In the genomic region with DNA sequence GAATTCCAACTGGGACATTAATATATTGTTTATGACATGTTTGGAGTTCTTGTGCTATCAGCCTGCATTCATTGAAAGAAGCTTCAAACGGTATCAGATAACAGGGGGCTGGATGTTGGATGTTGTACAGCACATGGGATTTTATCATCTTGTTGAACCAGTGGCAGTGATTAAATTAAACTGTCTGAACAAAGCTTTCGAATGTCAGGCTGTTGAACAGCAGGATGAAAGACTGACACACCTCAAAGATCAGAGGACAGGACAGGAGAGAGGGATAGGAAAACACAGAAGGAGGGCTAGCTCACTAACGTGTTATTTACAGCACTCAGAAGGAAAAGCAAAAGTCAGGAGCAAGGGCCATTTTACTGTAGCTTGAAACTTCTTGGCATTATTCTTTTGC, we compare ENCODE assay signal across 28 mouse cellular contexts. TPM values are rescaled to one million over a fixed set of nuclear protein-coding genes. Genes with fewer than 3 reads are reported as not detected.
"Had no signal": no experiment of that assay in that cellular context is flagged by ENCODE, and none has a peak within 500 bp of the region (broad histone marks: within the 10 kb centered on the region; RNA-seq: fewer than 3 reads in every experiment).

No protein-coding gene starts in this region.

- H3K9me3 ChIP-seq: heart, embryonic 13.5 days; heart, embryonic 15.5 days; hindbrain, embryonic 13.5 days; hindbrain, embryonic 15.5 days; intestine, embryonic 15.5 days; liver, embryonic 13.5 days; liver, embryonic 15.5 days had no signal

- H3K27ac ChIP-seq: heart, adult 2 months; heart, embryonic 13.5 days; heart, embryonic 15.5 days; hindbrain, embryonic 13.5 days; hindbrain, embryonic 15.5 days; hindbrain, postnatal 0 days; intestine, embryonic 15.5 days; layer of hippocampus, adult 2 months; liver, embryonic 13.5 days; liver, embryonic 15.5 days had no signal

- H3K27me3 ChIP-seq: heart, embryonic 13.5 days; heart, embryonic 15.5 days; hindbrain, embryonic 13.5 days; hindbrain, embryonic 15.5 days; intestine, embryonic 15.5 days; liver, embryonic 13.5 days; liver, embryonic 15.5 days had no signal

- H3K4me2 ChIP-seq: heart, embryonic 11.5 days; heart, embryonic 13.5 days; heart, embryonic 15.5 days; hindbrain, embryonic 13.5 days; hindbrain, embryonic 15.5 days; intestine, embryonic 15.5 days; liver, embryonic 11.5 days; liver, embryonic 13.5 days; liver, embryonic 15.5 days had no signal

- H3K4me3 ChIP-seq: heart, adult 2 months; heart, embryonic 13.5 days; heart, embryonic 15.5 days; hindbrain, embryonic 13.5 days; hindbrain, embryonic 15.5 days; intestine, embryonic 15.5 days; layer of hippocampus, adult 2 months; liver, embryonic 13.5 days; liver, embryonic 15.5 days had no signal

- H3K36me3 ChIP-seq: heart, embryonic 13.5 days; heart, embryonic 15.5 days; hindbrain, embryonic 13.5 days; hindbrain, embryonic 15.5 days; intestine, embryonic 15.5 days; liver, embryonic 13.5 days; liver, embryonic 15.5 days had no signal

- DNase-seq: gastrocnemius, postnatal 14 days; gastrocnemius, postnatal 36 days; heart, adult 11 months; heart, adult 2 months; heart, postnatal 14 days; heart, postnatal 36 days; kidney, adult 18-20 months; kidney, postnatal 10 days; kidney, postnatal 4 days; liver; liver, embryonic 13.5 days; liver, postnatal 0 days had no signal

- H3K4me1 ChIP-seq: heart, embryonic 15.5 days; hindbrain, embryonic 13.5 days; hindbrain, embryonic 15.5 days; intestine, embryonic 15.5 days; liver, embryonic 13.5 days; liver, embryonic 15.5 days had no signal

- ATAC-seq: forebrain, embryonic 16.5 days; hindbrain, postnatal 0 days; inflammation-experienced regulatory T-cells, adult 6 months; intestine, embryonic 15.5 days; intestine, postnatal 0 days; liver, postnatal 0 days had no signal

- H3K9ac ChIP-seq: heart, embryonic 13.5 days; heart, embryonic 15.5 days; hindbrain, embryonic 13.5 days; hindbrain, embryonic 15.5 days; intestine, embryonic 15.5 days; liver, embryonic 13.5 days; liver, embryonic 15.5 days; liver, postnatal 0 days had no signal

RNA-seq across cellular contexts. Expression of gene Rpl36a-ps1, which starts 4.3 kb away (rescaled TPM):
- total RNA-seq: gastrocnemius, adult 8-10 months; hindbrain, postnatal 0 days; left cerebral cortex, adult 18-20 months had no signal
- polyA plus RNA-seq: forebrain, embryonic 16.5 days; gonadal fat pad, adult 2 months; heart, adult 2 months; hindbrain, embryonic 13.5 days; hindbrain, embryonic 15.5 days; hindbrain, postnatal 0 days had no signal
